Comparison of ENCODE assay signal across 11 mouse cellular contexts in the genomic region with DNA sequence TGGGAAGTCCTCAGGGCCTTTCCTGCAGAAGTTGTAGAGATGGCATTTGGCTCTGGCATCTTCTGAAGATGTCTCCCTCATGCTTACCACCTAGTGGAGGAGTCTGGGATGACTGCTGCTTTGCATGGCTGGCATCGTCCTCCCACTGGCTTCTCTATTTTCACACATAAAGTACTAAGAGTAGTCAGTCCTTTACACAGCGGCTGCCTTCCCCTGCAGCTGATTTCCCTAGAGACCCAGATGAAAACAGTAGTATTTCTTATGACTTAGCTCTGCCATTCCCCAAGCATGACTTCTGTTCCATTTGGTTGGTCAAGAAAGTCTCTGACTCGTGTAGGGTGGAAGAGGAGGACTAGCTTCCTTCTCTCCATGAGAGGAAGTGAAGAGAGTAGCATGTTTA. TPM values are rescaled to one million over a fixed set of nuclear protein-coding genes. Genes with fewer than 3 reads are reported as not detected.
DNase-seq lines count a peak whose midpoint lies in the region; ATAC-seq and TF ChIP-seq lines count a peak whose summit lies in the region.
"Had no signal": no experiment of that assay in that cellular context is flagged by ENCODE, and none has a peak within 500 bp of the region (broad histone marks: within the 10 kb centered on the region; RNA-seq: fewer than 3 reads in every experiment).

No protein-coding gene starts in this region.

- ATAC-seq in embryonic facial prominence, embryonic 11.5 days (replicated peaks; ENCODE audit: insufficient number of reproducible peaks, low FRiP score, low TSS enrichment, low read depth) = no peak
- peak; percentile 93 for ATAC-seq in common myeloid progenitor, adult 5-6 weeks (replicated peaks; ENCODE audit: low read depth, poor library complexity, severe bottlenecking)
- no peak for ATAC-seq in inflammation-experienced regulatory T-cells, adult 6 months
- ATAC-seq: intestine, embryonic 16.5 days had no signal

- no peak for TF ChIP-seq POLR2A in lung, adult 2 months (IDR thresholded peaks at IDR 0.05; ENCODE audit: borderline replicate concordance, extremely low read depth, low read depth, low read length)

- H3K27me3 ChIP-seq in embryonic facial prominence, embryonic 11.5 days (ENCODE audit: control insufficient read depth, insufficient read depth, low read length) = no peaks in the 10 kb centered on the region
- no peaks in the 10 kb centered on the region for H3K27me3 ChIP-seq in embryonic facial prominence, embryonic 10.5 days (replicated peaks; ENCODE audit: low read depth, poor library complexity, severe bottlenecking)
- no peaks in the 10 kb centered on the region for H3K27me3 ChIP-seq in limb, embryonic 10.5 days (ENCODE audit: low read depth, poor library complexity, severe bottlenecking)

- no peaks in the 10 kb centered on the region for H3K4me1 ChIP-seq in embryonic facial prominence, embryonic 11.5 days (ENCODE audit: control insufficient read depth, insufficient read depth, low read length)
- no peaks in the 10 kb centered on the region for H3K4me1 ChIP-seq in embryonic facial prominence, embryonic 10.5 days
- no peaks in the 10 kb centered on the region for H3K4me1 ChIP-seq in lung, adult 2 months (ENCODE audit: control insufficient read depth, insufficient read depth, low read length)
- H3K4me1 ChIP-seq in limb, embryonic 10.5 days = no peaks in the 10 kb centered on the region

- peak; percentile 41 for DNase-seq in embryonic facial prominence, embryonic 11.5 days (ENCODE audit: low spot score)
- no peak for DNase-seq in embryonic facial prominence, embryonic 10.5 days (ENCODE audit: low spot score)
- no peak for DNase-seq in lung, adult 2 months
- DNase-seq in lung, postnatal 14 days = no peak
- DNase-seq in spleen, postnatal 36 days (ENCODE audit: low spot score in 2 of 2) = peak; percentile 68 to 70
- DNase-seq in limb, embryonic 10.5 days (ENCODE audit: low spot score) = no peak

- H3K4me2 ChIP-seq in embryonic facial prominence, embryonic 11.5 days (ENCODE audit: low read depth, low read length) = no peak overlapping the region

- H3K4me3 ChIP-seq in embryonic facial prominence, embryonic 11.5 days (ENCODE audit: low read depth, low read length) = no peak overlapping the region
- no peak overlapping the region for H3K4me3 ChIP-seq in embryonic facial prominence, embryonic 10.5 days
- no peak overlapping the region for H3K4me3 ChIP-seq in lung, adult 2 months (replicated peaks; ENCODE audit: extremely low read depth, low read depth, low read length)
- H3K4me3 ChIP-seq in limb, embryonic 10.5 days = no peak overlapping the region

- peak; percentile 48 for TF ChIP-seq CTCF in lung, adult 2 months (IDR thresholded peaks at IDR 0.05; ENCODE audit: insufficient read depth, low read length)

- H3K9me3 ChIP-seq in embryonic facial prominence, embryonic 11.5 days (replicated peaks; ENCODE audit: control insufficient read depth, low read length) = no peaks in the 10 kb centered on the region
- H3K9me3 ChIP-seq in embryonic facial prominence, embryonic 10.5 days = no peaks in the 10 kb centered on the region
- H3K9me3 ChIP-seq in limb, embryonic 10.5 days (replicated peaks) = no peaks in the 10 kb centered on the region
- H3K9me3 ChIP-seq: G1E had no signal

- 67% methylated on average over 3 of the region's 3 CpGs for WGBS in embryonic facial prominence, embryonic 11.5 days
- WGBS in embryonic facial prominence, embryonic 10.5 days = 69% methylated on average over 3 of the region's 3 CpGs
- 49% methylated on average over 3 of the region's 3 CpGs for WGBS in lung, adult 2 months
- 76% methylated on average over 3 of the region's 3 CpGs for WGBS in limb, embryonic 10.5 days

- no peak overlapping the region for H3K27ac ChIP-seq in embryonic facial prominence, embryonic 11.5 days (replicated peaks; ENCODE audit: low read depth, low read length)
- H3K27ac ChIP-seq in embryonic facial prominence, embryonic 10.5 days (replicated peaks) = no peak overlapping the region
- H3K27ac ChIP-seq in limb, embryonic 10.5 days = no peak overlapping the region
- H3K27ac ChIP-seq: macrophage had no signal

- no peaks in the 10 kb centered on the region for H3K36me3 ChIP-seq in embryonic facial prominence, embryonic 11.5 days (replicated peaks; ENCODE audit: control insufficient read depth, insufficient read depth, low read depth, low read length)
- H3K36me3 ChIP-seq in embryonic facial prominence, embryonic 10.5 days (replicated peaks) = no peaks in the 10 kb centered on the region
- no peaks in the 10 kb centered on the region for H3K36me3 ChIP-seq in limb, embryonic 10.5 days
- H3K36me3 ChIP-seq: G1E had no signal

- no peak overlapping the region for H3K9ac ChIP-seq in embryonic facial prominence, embryonic 11.5 days (replicated peaks; ENCODE audit: low read length)

RNA-seq across cellular contexts. Expression of a gene that starts 20.3 kb away (rescaled TPM):
- 24.8 and 25.4 TPM in 2 replicates for polyA plus RNA-seq in embryonic facial prominence, embryonic 11.5 days (2014; fragmentation: Nextera tagmentation; extraction: Ambion mirVana)
- 29.2 and 32.9 TPM in 2 replicates for polyA plus RNA-seq in embryonic facial prominence, embryonic 10.5 days (2016; fragmentation: Nextera tagmentation; extraction: Ambion mirVana)
- polyA plus RNA-seq in lung, adult 2 months (2012; rRNA removed) = 4.0 and 7.6 TPM in 2 replicates
- total RNA-seq in common myeloid progenitor, adult 5-6 weeks (2017) = 50.8 and 53.1 TPM in 2 replicates
- polyA plus RNA-seq in limb, embryonic 10.5 days (2016; fragmentation: Nextera tagmentation; extraction: Ambion mirVana) = 21.9 and 31.5 TPM in 2 replicates
- polyA plus RNA-seq in inflammation-experienced regulatory T-cells, adult 6 months (2017; shearing (Covaris generic)) = 100 to 1,000 TPM in 1 of 3 experiments, 10 to 100 TPM in 2; 69.5 to 109 (median 97.4) TPM

RNA-seq across cellular contexts. Expression of a gene that starts 52.8 kb away (rescaled TPM):
- polyA plus RNA-seq in embryonic facial prominence, embryonic 11.5 days (2014; fragmentation: Nextera tagmentation; extraction: Ambion mirVana) = 32.9 and 35.4 TPM in 2 replicates
- polyA plus RNA-seq in embryonic facial prominence, embryonic 10.5 days (2016; fragmentation: Nextera tagmentation; extraction: Ambion mirVana) = 69.8 and 78.0 TPM in 2 replicates
- 176 and 282 TPM in 2 replicates for polyA plus RNA-seq in lung, adult 2 months (2012; rRNA removed)
- total RNA-seq in common myeloid progenitor, adult 5-6 weeks (2017) = 292 and 381 TPM in 2 replicates
- 24.6 and 45.4 TPM in 2 replicates for polyA plus RNA-seq in limb, embryonic 10.5 days (2016; fragmentation: Nextera tagmentation; extraction: Ambion mirVana)
- 10 to 100 TPM in 2 of 3 experiments, 1 to 10 TPM in 1; 7.3 to 33.5 (median 20.9) TPM for polyA plus RNA-seq in inflammation-experienced regulatory T-cells, adult 6 months (2017; shearing (Covaris generic))

Comparison
In these comparisons a context has a peak if more than half of its experiments do, and no peak if none do; other contexts are left out.
1. DNase-seq: peak in embryonic facial prominence, embryonic 11.5 days (single experiment) and spleen, postnatal 36 days (2 of 2); none in embryonic facial prominence, embryonic 10.5 days (single experiment), lung, adult 2 months (single experiment), lung, postnatal 14 days (single experiment) and limb, embryonic 10.5 days (single experiment).